Mouse (Mus musculus) megakaryocyte progenitor cell, adult 5-6 weeks (primary cell): ENCODE measurements around the gene Stxbp2. TPM values are rescaled to one million over a fixed set of nuclear protein-coding genes. Genes with fewer than 3 reads are reported as not detected.

Experiments
- ATAC-seq: replicated peaks from 2 replicates; pipeline ENCODE4 v1.8.0; 2016; ENCODE audit warnings: mild to moderate bottlenecking, moderate TSS enrichment, inconsistent platforms; ENCODE audit not compliant: poor library complexity
- total RNA-seq, 2 experiments: library from RNA; stranded (forward) in 1 of 2; stranded (reverse) in 1 of 2; fragments of 157-497, 149-512 nt in 1 of 2; fragments of 200-1000 nt in 1 of 2; gene quantifications; 2 replicates each; pipeline versions ENCODE4 v1.2.3 to v1.2.4; 2015 to 2017

The Stxbp2 gene
- total RNA-seq, 2 experiments from 2014 or later = 93.7 to 143 TPM

DNA sequence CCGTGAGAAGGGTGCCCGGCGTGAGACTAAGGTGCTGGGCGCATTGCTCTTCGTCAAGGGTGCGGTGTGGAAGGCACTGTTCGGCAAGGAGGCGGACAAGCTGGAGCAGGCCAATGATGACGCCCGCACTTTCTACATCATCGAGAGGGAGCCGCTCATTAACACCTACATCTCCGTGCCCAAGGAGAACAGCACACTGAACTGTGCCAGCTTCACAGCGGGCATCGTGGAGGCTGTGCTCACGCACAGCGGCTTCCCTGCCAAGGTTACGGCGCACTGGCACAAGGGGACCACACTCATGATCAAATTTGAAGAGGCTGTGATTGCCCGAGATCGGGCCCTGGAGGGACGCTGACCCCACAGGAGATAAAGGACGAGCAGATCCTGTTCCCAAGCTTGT lies 48.5 kb downstream of the Stxbp2 start:
- ATAC-seq = no peak

DNA sequence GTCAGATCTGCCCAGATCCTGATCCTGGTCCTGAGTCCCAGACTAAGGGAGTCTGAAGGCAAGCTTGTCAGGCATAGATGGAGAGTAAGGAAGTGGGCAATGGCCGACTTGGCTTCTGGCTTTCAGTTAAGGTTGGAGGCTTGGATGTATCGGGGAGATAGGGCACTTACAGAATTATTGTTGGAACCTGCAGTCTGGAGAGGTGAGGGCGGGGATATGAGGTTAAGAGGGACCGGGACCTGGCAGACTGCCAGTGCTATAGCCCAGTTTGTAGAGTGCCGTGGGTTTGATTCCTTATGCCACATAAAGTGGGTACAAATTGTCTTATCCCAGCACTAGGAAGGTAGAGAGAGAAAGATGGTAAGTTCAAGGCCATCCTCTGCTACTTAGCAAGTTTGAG lies 48.9 kb downstream of the Stxbp2 start:
- no peak for ATAC-seq

DNA sequence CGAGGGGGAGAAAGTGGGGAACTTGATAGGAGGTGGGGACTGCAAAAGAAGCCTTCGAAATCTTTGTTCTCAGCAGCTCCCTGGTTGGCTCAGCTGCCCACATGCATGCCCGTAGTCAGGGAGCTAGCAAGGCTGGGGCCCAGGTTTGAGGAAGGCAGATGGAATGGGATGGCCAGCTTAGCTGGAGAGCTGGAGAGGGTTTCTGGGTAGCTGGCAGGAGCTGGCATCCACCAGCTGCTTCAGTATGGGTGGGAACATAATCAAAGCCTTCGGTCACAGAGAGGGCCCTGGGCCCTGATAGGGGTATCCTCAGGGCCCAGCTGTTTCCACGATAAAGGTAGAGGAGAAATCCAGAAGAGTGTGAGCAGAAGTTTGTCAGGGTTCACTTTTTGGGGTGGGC lies 51.7 kb downstream of the Stxbp2 start:
- ATAC-seq = no peak

DNA sequence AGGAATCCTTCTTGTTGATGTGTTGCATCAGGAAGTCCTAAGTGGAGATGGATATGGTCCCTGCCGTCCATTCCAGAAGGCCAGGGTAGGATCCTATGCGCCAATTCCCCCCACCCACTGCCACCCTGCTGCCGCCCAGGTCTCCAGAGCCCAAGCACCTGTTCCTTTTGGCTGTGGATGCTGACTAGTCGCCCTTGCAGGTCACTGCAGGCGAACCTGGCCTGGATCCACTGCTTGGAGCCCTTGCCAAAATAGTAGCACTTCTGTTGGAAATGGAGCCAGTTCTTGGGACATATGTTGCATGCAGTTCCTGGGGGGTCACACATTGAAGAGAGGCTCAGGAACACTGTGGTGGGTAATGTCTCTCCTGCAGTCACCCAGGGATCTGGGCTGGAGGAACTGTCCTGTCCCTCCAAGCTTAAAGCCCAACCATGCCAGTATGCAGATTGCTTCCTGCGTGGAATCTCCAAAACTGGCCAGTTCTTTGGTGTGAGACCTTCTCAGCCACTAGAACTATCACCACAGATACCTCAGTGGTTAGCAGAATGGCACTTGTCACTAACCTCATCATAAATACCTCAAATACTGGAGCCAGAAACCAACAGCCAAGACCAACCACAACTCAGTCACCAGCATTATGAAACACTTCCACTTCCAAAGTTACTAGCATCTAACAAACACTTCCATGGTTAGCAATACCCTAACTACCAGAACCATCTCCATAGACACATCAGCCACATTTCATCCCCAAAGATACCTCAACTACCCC lies 52.8 kb downstream of the Stxbp2 start:
- peak; percentile 36; the same call in 1 of the 2 replicates for ATAC-seq

DNA sequence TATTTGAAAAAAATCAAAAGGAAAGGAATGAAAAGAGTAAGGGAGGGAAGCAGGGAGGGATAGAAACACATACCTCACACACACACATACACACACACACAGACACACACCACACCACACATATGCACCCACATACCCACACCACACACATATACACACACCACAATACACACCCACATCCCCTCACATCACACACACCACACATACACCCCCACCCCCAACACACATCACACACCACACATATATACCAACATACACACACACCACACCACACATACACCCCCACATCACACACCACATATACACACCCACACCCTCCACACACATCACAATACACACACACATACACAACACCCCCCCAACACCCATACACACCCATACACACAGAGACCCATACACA lies 53.8 kb downstream of the Stxbp2 start:
- no peak for ATAC-seq

DNA sequence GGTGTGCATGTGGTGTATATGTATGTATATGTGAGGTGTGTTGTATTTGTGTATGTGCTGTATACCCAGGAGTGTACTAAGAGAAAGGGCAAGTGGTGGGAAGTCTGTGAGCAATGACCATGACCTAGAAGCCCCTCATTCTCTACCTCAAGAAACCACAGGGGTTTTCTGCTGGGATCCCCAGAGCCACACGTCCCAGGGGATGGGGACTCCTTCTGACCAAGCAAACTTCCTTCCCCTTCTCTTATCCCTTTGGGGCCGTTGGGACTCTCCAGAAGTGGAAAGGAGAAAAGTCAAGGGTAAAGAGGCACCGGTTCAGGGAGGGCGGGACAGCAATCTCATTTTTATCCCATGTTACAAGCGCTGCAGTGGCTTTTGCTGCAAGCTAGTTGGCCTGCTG lies 54.7 kb downstream of the Stxbp2 start:
- ATAC-seq = no peak

DNA sequence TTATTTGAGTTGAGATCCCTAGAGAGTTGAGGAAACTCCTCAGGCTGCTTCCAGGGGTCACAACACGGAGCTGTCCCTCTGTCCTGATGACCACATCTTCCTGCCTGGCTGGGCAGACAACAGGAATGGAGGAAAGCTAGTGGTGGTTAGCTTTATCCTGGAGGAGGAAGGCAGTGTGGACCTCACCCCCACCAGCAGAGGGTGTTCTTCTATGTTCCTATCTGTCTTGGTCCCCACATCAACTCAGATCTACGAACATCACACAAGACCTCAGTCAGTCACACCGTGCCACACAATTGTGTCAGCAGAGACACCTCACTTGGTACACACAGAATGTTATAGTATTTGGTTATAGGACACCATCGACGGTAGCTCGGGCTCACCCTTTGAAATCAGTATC lies 56.8 kb downstream of the Stxbp2 start:
- ATAC-seq = peak; percentile 51

DNA sequence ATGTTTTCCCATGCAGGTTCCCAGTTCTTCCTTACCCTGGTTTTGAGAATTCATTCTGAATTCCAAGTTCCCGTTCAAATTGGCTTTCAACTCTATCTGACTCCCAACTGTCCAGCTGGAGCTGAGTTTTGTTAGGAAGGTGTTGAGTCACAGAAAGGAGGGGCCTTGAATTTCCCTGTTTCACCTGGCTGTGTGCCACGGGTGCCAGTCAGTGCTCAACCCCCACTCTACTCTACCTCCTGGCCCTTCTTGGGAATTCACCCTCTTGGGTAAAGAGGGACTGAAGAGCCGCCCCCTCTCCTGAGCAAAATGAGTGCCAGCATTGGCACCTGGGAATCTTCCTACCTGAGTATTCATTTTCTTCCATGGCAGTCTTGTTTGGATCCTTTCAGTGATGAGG lies 60.0 kb downstream of the Stxbp2 start:
- no peak for ATAC-seq

Other genes with a start within 250 kb of the Stxbp2 start
- gene Arhgef18, start 237.9 kb upstream of the Stxbp2 start, total RNA-seq (2015) = 22.6 and 28.9 TPM in 2 replicates
- gene Arhgef18, start 237.9 kb upstream of the Stxbp2 start, total RNA-seq (2017) = 22.9 and 25.5 TPM in 2 replicates
- 0.83 and 2.5 TPM in 2 replicates for gene Pex11g, start 163.3 kb upstream of the Stxbp2 start, total RNA-seq (2015)
- 0.79 and 3.8 TPM in 2 replicates for gene Pex11g, start 163.3 kb upstream of the Stxbp2 start, total RNA-seq (2017)
- gene Tex45, start 160.1 kb upstream of the Stxbp2 start, total RNA-seq (2015) = 0.17 TPM in 1 of 2 replicates, not detected in the other
- 0.21 TPM in 1 of 2 replicates, not detected in the other for gene Tex45, start 160.1 kb upstream of the Stxbp2 start, total RNA-seq (2017)
- gene Zfp358, start 137.8 kb upstream of the Stxbp2 start, total RNA-seq (2015) = 9.3 and 12.3 TPM in 2 replicates
- gene Zfp358, start 137.8 kb upstream of the Stxbp2 start, total RNA-seq (2017) = 4.6 and 7.0 TPM in 2 replicates
- gene Mcoln1, start 130.5 kb upstream of the Stxbp2 start, total RNA-seq (2015) = 13.6 and 20.5 TPM in 2 replicates
- gene Mcoln1, start 130.5 kb upstream of the Stxbp2 start, total RNA-seq (2017) = 20.1 and 23.0 TPM in 2 replicates
- gene Pnpla6, start 115.6 kb upstream of the Stxbp2 start, total RNA-seq (2015) = 13.8 and 16.8 TPM in 2 replicates
- gene Pnpla6, start 115.6 kb upstream of the Stxbp2 start, total RNA-seq (2017) = 14.0 and 17.7 TPM in 2 replicates
- gene C330021F23Rik, start 63.0 kb upstream of the Stxbp2 start, total RNA-seq (2015) = 1.0 TPM in 1 of 2 replicates, not detected in the other
- gene C330021F23Rik, start 63.0 kb upstream of the Stxbp2 start, total RNA-seq (2017) = not detected in 2 replicates
- 0.32 and 0.37 TPM in 2 replicates for gene Camsap3, start 43.7 kb upstream of the Stxbp2 start, total RNA-seq (2015)
- gene Camsap3, start 43.7 kb upstream of the Stxbp2 start, total RNA-seq (2017) = 0.21 and 0.27 TPM in 2 replicates
- 16.5 and 20.1 TPM in 2 replicates for gene Xab2, start 9.6 kb upstream of the Stxbp2 start, total RNA-seq (2015)
- 55.5 and 56.5 TPM in 2 replicates for gene Xab2, start 9.6 kb upstream of the Stxbp2 start, total RNA-seq (2017)
- gene Pet100, start 9.4 kb upstream of the Stxbp2 start, total RNA-seq (2015) = 131 and 181 TPM in 2 replicates
- gene Pet100, start 9.4 kb upstream of the Stxbp2 start, total RNA-seq (2017) = 255 and 285 TPM in 2 replicates
- not detected in 2 replicates for gene Pcp2, start 5.4 kb upstream of the Stxbp2 start, total RNA-seq (2015)
- gene Pcp2, start 5.4 kb upstream of the Stxbp2 start, total RNA-seq (2017) = not detected in 2 replicates
- 0.56 TPM in 1 of 2 replicates, not detected in the other for gene Retn, start 24.8 kb downstream of the Stxbp2 start, total RNA-seq (2015)
- not detected in 2 replicates for gene Retn, start 24.8 kb downstream of the Stxbp2 start, total RNA-seq (2017)
- 21.5 and 30.3 TPM in 2 replicates for gene Mcemp1, start 34.8 kb downstream of the Stxbp2 start, total RNA-seq (2015)
- 16.0 TPM in 2 replicates for gene Mcemp1, start 34.8 kb downstream of the Stxbp2 start, total RNA-seq (2017)
- 22.6 and 25.4 TPM in 2 replicates for gene Fcor, start 41.4 kb downstream of the Stxbp2 start, total RNA-seq (2015)
- gene Fcor, start 41.4 kb downstream of the Stxbp2 start, total RNA-seq (2017) = 10.5 and 15.2 TPM in 2 replicates
- 19.6 and 22.8 TPM in 2 replicates for gene Trappc5, start 45.3 kb downstream of the Stxbp2 start, total RNA-seq (2015)
- gene Trappc5, start 45.3 kb downstream of the Stxbp2 start, total RNA-seq (2017) = 37.7 and 38.5 TPM in 2 replicates
- gene Fcer2a, start 63.2 kb downstream of the Stxbp2 start, total RNA-seq (2015) = not detected in 2 replicates
- gene Fcer2a, start 63.2 kb downstream of the Stxbp2 start, total RNA-seq (2017) = not detected in 2 replicates
- not detected in 2 replicates for gene Clec4g, start 89.7 kb downstream of the Stxbp2 start, total RNA-seq (2015)
- not detected in 2 replicates for gene Clec4g, start 89.7 kb downstream of the Stxbp2 start, total RNA-seq (2017)
- gene Cd209a, start 118.0 kb downstream of the Stxbp2 start, total RNA-seq (2015) = 0.35 and 2.1 TPM in 2 replicates
- 0.37 and 0.84 TPM in 2 replicates for gene Cd209a, start 118.0 kb downstream of the Stxbp2 start, total RNA-seq (2017)
- not detected in 2 replicates for gene Cd209e, start 223.4 kb downstream of the Stxbp2 start, total RNA-seq (2015)
- gene Cd209e, start 223.4 kb downstream of the Stxbp2 start, total RNA-seq (2017) = not detected in 2 replicates
- gene Cd209d, start 247.6 kb downstream of the Stxbp2 start, total RNA-seq (2015) = not detected in 2 replicates
- not detected in 2 replicates for gene Cd209d, start 247.6 kb downstream of the Stxbp2 start, total RNA-seq (2017)